Mouse (Mus musculus): ENCODE measurements at regions not wholly inside any gene's neighbourhood (a gene's known extent, or its start where the extent isn't known, plus 50 kb on each side); places are given as distances from the start of the nearest gene placed in this dataset.

GRCm38 (mm10) chrX:61432276-61432675, 246.9 kb upstream of the Cdr1 start:
- ATAC-seq (ENCODE audit: insufficient number of reproducible peaks, low FRiP score, low TSS enrichment): peak; percentile 95

- peak; percentile 90 for ATAC-seq (ENCODE audit: insufficient number of reproducible peaks, low FRiP score, low TSS enrichment)
Measured at GRCm38 (mm10) chrX:61425316-61425715, 240.0 kb upstream of the Cdr1 start.

DNA sequence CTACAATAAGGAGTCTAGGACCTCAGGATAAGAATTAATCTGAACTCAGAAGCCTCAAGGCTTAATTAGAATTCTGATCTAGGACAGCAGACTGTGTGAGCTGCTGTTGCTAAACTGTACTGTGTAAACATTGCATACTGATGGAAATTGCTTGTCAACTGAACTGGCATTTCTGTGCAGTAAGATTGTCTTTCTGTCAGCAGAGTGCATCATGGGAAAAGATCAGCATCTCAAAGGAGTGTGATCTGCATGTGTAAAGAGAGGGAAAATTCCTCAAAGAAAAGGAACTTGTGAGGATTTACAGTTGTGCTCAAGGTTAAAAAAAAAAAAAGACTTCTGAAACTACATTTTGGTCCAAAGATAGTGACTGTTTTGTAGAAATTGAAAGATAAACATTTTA, 207.8 kb upstream of the Cdr1 start:
- ATAC-seq (ENCODE audit: insufficient number of reproducible peaks, low FRiP score, low TSS enrichment): no peak

GRCm38 (mm10) chrX:61391627-61392026, 206.3 kb upstream of the Cdr1 start:
- ATAC-seq (ENCODE audit: insufficient number of reproducible peaks, low FRiP score, low TSS enrichment): peak; percentile 52

All from cerebellum, adult (tissue).